8 mouse cellular contexts compared by ENCODE assay signal in the genomic region with DNA sequence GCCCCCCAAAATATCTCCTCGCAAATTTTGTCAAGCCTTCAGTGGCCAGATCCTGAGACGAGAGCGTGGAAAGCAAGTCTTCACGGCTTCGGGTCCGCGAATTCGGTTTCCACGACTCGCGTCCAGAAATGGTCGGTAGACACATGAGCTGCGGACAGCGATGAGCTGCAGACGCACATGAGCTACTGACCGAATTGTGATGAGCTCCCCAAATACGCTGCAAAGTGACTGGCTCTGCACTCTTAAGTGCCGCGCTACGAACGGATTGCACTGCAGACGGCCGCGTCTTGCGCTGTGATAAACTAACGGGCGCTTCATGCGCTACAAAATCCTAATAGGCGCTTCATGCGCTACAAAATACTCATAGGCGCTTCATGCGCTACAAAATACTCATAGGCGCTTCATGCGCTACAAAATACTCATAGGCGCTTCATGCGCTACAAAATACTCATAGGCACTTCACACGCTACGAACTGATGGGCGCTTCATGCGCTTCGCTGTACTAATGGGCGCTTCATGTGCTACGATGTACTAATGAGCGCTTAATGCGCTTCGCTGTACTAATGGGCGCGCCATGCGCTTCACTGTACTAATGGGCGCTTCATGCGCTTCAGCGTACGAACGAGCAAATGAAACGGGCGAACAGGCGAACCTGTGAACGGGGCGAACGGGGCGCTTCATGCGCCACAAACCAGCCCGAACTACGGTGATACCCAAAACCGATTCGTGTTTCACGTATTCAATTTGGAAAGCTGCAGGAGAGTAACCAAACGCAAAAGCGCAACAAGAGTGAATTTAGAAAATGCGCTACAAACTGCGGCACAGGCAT. TPM values are rescaled to one million over a fixed set of nuclear protein-coding genes. Genes with fewer than 3 reads are reported as not detected.
DNase-seq lines count a peak whose midpoint lies in the region; ATAC-seq and TF ChIP-seq lines count a peak whose summit lies in the region.

No protein-coding gene starts in this region.

- peak; percentile 91 for DNase-seq in brain, embryonic 14.5 days (ENCODE audit: low read depth)
- DNase-seq in heart, postnatal 36 days: peak; percentile 16 to 59
- DNase-seq in layer of hippocampus, adult 2 months (ENCODE audit: low spot score in 2 of 2): peak; percentile 47 to 53
- no peak for DNase-seq in urinary bladder, postnatal 14 days (ENCODE audit: low spot score)

- peaks cover 11% of the 10 kb centered on the region; the same call in 1 of the 2 replicates for H3K9me3 ChIP-seq in ES-Bruce4 (replicated peaks; ENCODE audit: control insufficient read depth, insufficient read depth, low read length, poor library complexity, severe bottlenecking)
- H3K9me3 ChIP-seq in forebrain, embryonic 13.5 days (replicated peaks): peaks cover 20% of the 10 kb centered on the region
- H3K9me3 ChIP-seq in liver, embryonic 16.5 days (replicated peaks; ENCODE audit: control insufficient read depth, low read length): no peaks in the 10 kb centered on the region
- H3K9me3 ChIP-seq in neural tube, embryonic 12.5 days: peaks cover 27% of the 10 kb centered on the region

- no peaks in the 10 kb centered on the region for H3K4me1 ChIP-seq in ES-Bruce4 (ENCODE audit: control insufficient read depth, insufficient read depth, low read length)
- H3K4me1 ChIP-seq in forebrain, embryonic 13.5 days: peaks cover under 1% of the 10 kb centered on the region; the same call in 1 of the 2 replicates
- H3K4me1 ChIP-seq in liver, embryonic 16.5 days (ENCODE audit: control insufficient read depth, low read depth, low read length): no peaks in the 10 kb centered on the region
- no peaks in the 10 kb centered on the region for H3K4me1 ChIP-seq in neural tube, embryonic 12.5 days

- H3K27ac ChIP-seq in ES-Bruce4 (ENCODE audit: insufficient read depth, low read length): no peak overlapping the region
- H3K27ac ChIP-seq in forebrain, embryonic 13.5 days: peak overlapping the region; percentile 37
- H3K27ac ChIP-seq in layer of hippocampus, adult 2 months: peak overlapping the region; percentile 32; the same call in 1 of the 2 replicates
- H3K27ac ChIP-seq in liver, embryonic 16.5 days (ENCODE audit: low read length): no peak overlapping the region
- no peak overlapping the region for H3K27ac ChIP-seq in neural tube, embryonic 12.5 days

- no peaks in the 10 kb centered on the region for H3K36me3 ChIP-seq in ES-Bruce4 (ENCODE audit: control insufficient read depth, insufficient read depth, low read length, poor library complexity, severe bottlenecking)
- no peaks in the 10 kb centered on the region for H3K36me3 ChIP-seq in forebrain, embryonic 13.5 days (ENCODE audit: poor library complexity, severe bottlenecking)
- H3K36me3 ChIP-seq in liver, embryonic 16.5 days (ENCODE audit: control insufficient read depth, insufficient read depth): no peaks in the 10 kb centered on the region
- H3K36me3 ChIP-seq in neural tube, embryonic 12.5 days: no peaks in the 10 kb centered on the region

- H3K4me3 ChIP-seq in ES-Bruce4 (ENCODE audit: low read depth, low read length): peak overlapping the region; percentile 88
- peak overlapping the region; percentile 48 for H3K4me3 ChIP-seq in forebrain, embryonic 13.5 days
- peak overlapping the region; percentile 66 for H3K4me3 ChIP-seq in layer of hippocampus, adult 2 months
- H3K4me3 ChIP-seq in liver, embryonic 16.5 days (ENCODE audit: low read depth, low read length): peak overlapping the region; percentile 30
- peak overlapping the region; percentile 50 for H3K4me3 ChIP-seq in neural tube, embryonic 12.5 days

- 50% methylated on average over 71 of the region's 71 CpGs for WGBS in forebrain, embryonic 13.5 days
- WGBS in liver, embryonic 16.5 days (ENCODE audit: insufficient replicate concordance): 47% methylated on average over 71 of the region's 71 CpGs
- WGBS in neural tube, embryonic 12.5 days: 52% methylated on average over 71 of the region's 71 CpGs

- peak overlapping the region; percentile 62 for H3K9ac ChIP-seq in ES-Bruce4 (ENCODE audit: low read depth, poor library complexity, severe bottlenecking)
- H3K9ac ChIP-seq in forebrain, embryonic 13.5 days: peak overlapping the region; percentile 52
- no peak overlapping the region for H3K9ac ChIP-seq in liver, embryonic 16.5 days (ENCODE audit: low read depth, low read length)
- H3K9ac ChIP-seq in neural tube, embryonic 12.5 days: no peak overlapping the region

- TF ChIP-seq CTCF in ES-Bruce4 (IDR thresholded peaks at IDR 0.05; ENCODE audit: low read depth, low read length): no peak
- TF ChIP-seq CTCF in brain, embryonic 14.5 days (IDR thresholded peaks at IDR 0.05; ENCODE audit: borderline replicate concordance, extremely low read depth, insufficient read depth, insufficient read length): no peak
- no peak for TF ChIP-seq CTCF in layer of hippocampus, adult 2 months (conservative IDR thresholded peaks at IDR 0.05)

- 0 out of 2 replicates have a peak, but pooled peaks have one; percentile 11 for TF ChIP-seq EP300 in ES-Bruce4 (IDR thresholded peaks at IDR 0.05; ENCODE audit: insufficient read depth, low read depth, low read length)

- ATAC-seq in forebrain, embryonic 13.5 days: peak; percentile 58
- no peak for ATAC-seq in liver, embryonic 16.5 days (ENCODE audit: low read depth)
- ATAC-seq in neural tube, embryonic 12.5 days (ENCODE audit: low FRiP score, low read depth): peak; percentile 26; the same call in 1 of the 2 replicates

- peak overlapping the region; percentile 66 for H3K4me2 ChIP-seq in forebrain, embryonic 13.5 days
- H3K4me2 ChIP-seq in liver, embryonic 16.5 days (ENCODE audit: low read depth, low read length): peak overlapping the region; percentile 58
- peak overlapping the region; percentile 63 for H3K4me2 ChIP-seq in neural tube, embryonic 12.5 days (replicated peaks)

- intact Hi-C loops in heart, postnatal 36 days (cut with DNase I): loop anchor here (5.0 to 10.0 kb wide), 5 partner anchors 146 to 644 kb away; a partner anchor contains a TSS

- H3K27me3 ChIP-seq in ES-Bruce4 (ENCODE audit: control insufficient read depth, insufficient read depth, low read length, poor library complexity, severe bottlenecking): no peaks in the 10 kb centered on the region; the same call in 1 of the 2 replicates
- no peaks in the 10 kb centered on the region for H3K27me3 ChIP-seq in forebrain, embryonic 13.5 days
- peaks cover 18% of the 10 kb centered on the region for H3K27me3 ChIP-seq in liver, embryonic 16.5 days (ENCODE audit: control insufficient read depth, insufficient read depth, low read depth, low read length)
- no peaks in the 10 kb centered on the region for H3K27me3 ChIP-seq in neural tube, embryonic 12.5 days (replicated peaks)

- no peak for TF ChIP-seq POLR2A in ES-Bruce4 (IDR thresholded peaks at IDR 0.05; ENCODE audit: insufficient read depth, low read length)
- TF ChIP-seq POLR2A in brain, embryonic 14.5 days (IDR thresholded peaks at IDR 0.05; ENCODE audit: borderline replicate concordance, extremely low read depth, insufficient read depth, insufficient read length, poor library complexity, severe bottlenecking): no peak

RNA-seq across cellular contexts. Expression of a gene that starts 0.8 kb away (rescaled TPM):
- polyA plus RNA-seq in ES-Bruce4 (2011; ENCODE audit: insufficient read depth, insufficient read length, low read depth, missing spikeins): 435 and 458 TPM in 2 replicates
- 71.4 and 111 TPM in 2 replicates for polyA plus RNA-seq in brain, embryonic 14.5 days (2012; rRNA removed)
- polyA plus RNA-seq in forebrain, embryonic 13.5 days (2015; fragmentation: Nextera tagmentation; extraction: Ambion mirVana): 7.4 and 8.3 TPM in 2 replicates
- 1 to 10 TPM; 1.1 to 1.2 TPM for total RNA-seq in heart, postnatal 36 days (2021)
- total RNA-seq in layer of hippocampus, adult 2 months (2021): 1 to 10 TPM; 7.0 to 7.8 TPM
- 1.8 and 1.9 TPM in 2 replicates for polyA plus RNA-seq in liver, embryonic 16.5 days (2015; fragmentation: Nextera tagmentation; extraction: Ambion mirVana)
- polyA plus RNA-seq in neural tube, embryonic 12.5 days (2016; fragmentation: Nextera tagmentation; extraction: Ambion mirVana): 6.0 TPM in 2 replicates

RNA-seq across cellular contexts. Expression of a gene that starts 0.9 kb away (rescaled TPM):
- polyA plus RNA-seq in ES-Bruce4 (2011; ENCODE audit: insufficient read depth, insufficient read length, low read depth, missing spikeins): 27.2 and 35.6 TPM in 2 replicates
- 39.6 and 43.4 TPM in 2 replicates for polyA plus RNA-seq in brain, embryonic 14.5 days (2012; rRNA removed)
- 51.3 and 56.4 TPM in 2 replicates for polyA plus RNA-seq in forebrain, embryonic 13.5 days (2015; fragmentation: Nextera tagmentation; extraction: Ambion mirVana)
- 10 to 100 TPM; 20.8 to 22.5 TPM for total RNA-seq in heart, postnatal 36 days (2021)
- 10 to 100 TPM; 32.2 to 34.3 TPM for total RNA-seq in layer of hippocampus, adult 2 months (2021)
- polyA plus RNA-seq in liver, embryonic 16.5 days (2015; fragmentation: Nextera tagmentation; extraction: Ambion mirVana): 21.8 and 22.8 TPM in 2 replicates
- polyA plus RNA-seq in neural tube, embryonic 12.5 days (2016; fragmentation: Nextera tagmentation; extraction: Ambion mirVana): 60.0 and 61.9 TPM in 2 replicates

Comparison
In these comparisons a context has a peak if more than half of its experiments do, and no peak if none do; other contexts are left out.
1. H3K27ac ChIP-seq: peak in forebrain, embryonic 13.5 days (single experiment) and layer of hippocampus, adult 2 months (single experiment); none in ES-Bruce4 (single experiment), liver, embryonic 16.5 days (single experiment) and neural tube, embryonic 12.5 days (single experiment).
2. H3K4me3 ChIP-seq: peak in every context shown above with its lines; median percentile 88 in ES-Bruce4; 66 in layer of hippocampus, adult 2 months; 50 in neural tube, embryonic 12.5 days; 48 in forebrain, embryonic 13.5 days; 30 in liver, embryonic 16.5 days.
3. H3K9ac ChIP-seq: peak in ES-Bruce4 (single experiment) and forebrain, embryonic 13.5 days (single experiment); none in liver, embryonic 16.5 days (single experiment) and neural tube, embryonic 12.5 days (single experiment).
4. Peak in every context shown above with its lines, with median percentiles within 50 percentile points of each other: H3K4me2 ChIP-seq.